Mouse (Mus musculus) MEL-GATA-1-ER (cell line): ENCODE measurements at regions not wholly inside any gene's neighbourhood (a gene's known extent, or its start where the extent isn't known, plus 50 kb on each side); places are given as distances from the start of the nearest gene placed in this dataset.
A peak's percentile ranks its signal among the peaks of the same experiment; 100 is the strongest.
"Not testable (repeated sequence)": the region's sequence is repeated elsewhere in the genome, so short reads cannot be mapped to it uniquely, and the experiment has no call there.

ENCODE experiments used
- DNase-seq: peaks from one replicate; pipeline ENCODE4 v3.0.0-alpha.2; 2012; ENCODE audit warnings: low read depth; ENCODE audit errors: extremely low read depth

- peak; percentile 52 for DNase-seq
These were observed 77.6 kb downstream of the Elovl4 start for GRCm38 (mm10) chr9:83728428-83728827.

GRCm38 (mm10) chr9:83727462-83728189 is 78.5 kb downstream of the Elovl4 start:
- DNase-seq, result peak; percentile 44

GRCm38 (mm10) chr9:83726979-83727378 is 79.1 kb downstream of the Elovl4 start:
- DNase-seq, result no peak

- peak; percentile 4 for DNase-seq
These were observed 80.0 kb downstream of the Elovl4 start for GRCm38 (mm10) chr9:83726105-83726504.

- no peak for DNase-seq
These were observed 80.5 kb downstream of the Elovl4 start for GRCm38 (mm10) chr9:83725545-83725944.

GRCm38 (mm10) chr9:83720982-83721381 is 85.1 kb downstream of the Elovl4 start:
- DNase-seq, result no peak

GRCm38 (mm10) chr9:83719811-83720210 is 86.3 kb downstream of the Elovl4 start:
- DNase-seq, result no peak

GRCm38 (mm10) chr9:83718084-83718483 is 88.0 kb downstream of the Elovl4 start:
- not testable (repeated sequence) for DNase-seq

- no peak for DNase-seq
These were observed 89.8 kb downstream of the Elovl4 start for GRCm38 (mm10) chr9:83716101-83716763.

- DNase-seq, result no peak
These were observed 98.7 kb downstream of the Elovl4 start for GRCm38 (mm10) chr9:83707361-83707760.

GRCm38 (mm10) chr9:83706071-83706470 is 100.0 kb downstream of the Elovl4 start:
- no peak for DNase-seq

GRCm38 (mm10) chr9:83704186-83704585 is 101.9 kb downstream of the Elovl4 start:
- DNase-seq, result no peak

- no peak for DNase-seq
These were observed 105.2 kb downstream of the Elovl4 start for GRCm38 (mm10) chr9:83700916-83701315.

- DNase-seq, result no peak
These were observed 106.0 kb downstream of the Elovl4 start for GRCm38 (mm10) chr9:83700056-83700455.

- peak; percentile 44 for DNase-seq
These were observed 114.5 kb downstream of the Elovl4 start for GRCm38 (mm10) chr9:83691332-83692198.
